ENCODE assay signal across 1 mouse cellular context in genomic region chr11:51591915-51592314, GRCm38 (mm10).
TF ChIP-seq lines count a peak whose summit lies in the region.

No protein-coding gene starts in this region.

TF ChIP-seq in MEL, 35 proteins besides CTCF, POLR2A, EP300 and RAD21 (continued from another document):
- no peak for TF ChIP-seq CHD1 (IDR thresholded peaks at IDR 0.05; ENCODE audit: low read depth, low read length)
